Mouse (Mus musculus) spleen, adult 2 months (tissue): ENCODE measurements around the gene Ncs1.

Source experiments
- CTCF ChIP-seq: fragments of 200-500 bp; IDR thresholded peaks from 2 replicates; pipeline ENCODE4 v1.5.1; 2011; ENCODE audit warnings: mild to moderate bottlenecking, inconsistent platforms; ENCODE audit not compliant: insufficient read depth, insufficient read length, insufficient replicate concordance; ENCODE audit errors: extremely low read depth
- POLR2A ChIP-seq: fragments of 200-500 bp; IDR thresholded peaks from 2 replicates; pipeline ENCODE4 v1.6.1; 2011; ENCODE audit warnings: low read depth, low read length, inconsistent platforms

DNA sequence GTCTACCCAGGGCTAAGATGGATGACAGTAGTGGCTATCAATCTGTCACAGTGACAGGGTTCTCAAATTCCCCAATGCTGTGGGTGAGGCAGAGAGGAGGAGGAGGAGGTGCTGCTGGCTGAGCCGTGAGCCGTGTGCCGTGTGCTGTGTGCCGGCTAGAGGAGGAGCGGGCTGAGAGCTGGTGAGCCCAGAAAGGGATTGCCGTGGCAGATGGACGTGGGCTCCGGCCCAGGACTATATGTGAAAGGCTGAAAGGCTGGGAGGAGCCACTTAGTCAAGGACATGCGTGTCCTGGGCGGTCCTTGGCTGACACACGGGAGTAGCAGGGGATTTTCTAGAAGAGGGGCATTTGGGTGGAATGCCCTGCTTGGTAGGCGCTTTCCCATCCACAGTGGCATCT is 37.3 kb downstream of the Ncs1 start:
- TF ChIP-seq CTCF (no peak), POLR2A (no peak)
